Mouse (Mus musculus) adrenal gland, postnatal 14 days (tissue): ENCODE results near the gene Vmn1r32. TPM values are rescaled to one million over a fixed set of nuclear protein-coding genes. Genes with fewer than 3 reads are reported as not detected.
A peak's percentile ranks its signal among the peaks of the same experiment; 100 is the strongest.

Experiments
- DNase-seq: peaks from one replicate; pipeline ENCODE4 v3.0.0; 2021; ENCODE audit warnings: mixed read lengths
- long read RNA-seq, 2 experiments: library from polyadenylated mRNA; stranded (forward); transcript quantifications; one replicate each; pipeline ENCODE4 v2.0.0; 2021
- total RNA-seq: library from RNA; stranded (reverse); gene quantifications from 2 replicates; pipeline ENCODE4 v1.2.3, GENCODE M21; 2021

Vmn1r32 gene
- total RNA-seq = not detected in 2 replicates
- long read RNA-seq, experiment 1 = 0 reads
- long read RNA-seq, experiment 2 = 0 reads

- DNase-seq = no peak
These were observed at the start of gene Vmn1r32 for GRCm38 (mm10) chr6:66559996-66560395. Gene Vmn1r32, minus strand, starts transcription at chr6:66560096.

- DNase-seq = no peak
These were observed 35.9 kb upstream of the Vmn1r32 start for GRCm38 (mm10) chr6:66595804-66596203.

GRCm38 (mm10) chr6:66535966-66536365 lies 23.9 kb downstream of the Vmn1r32 start:
- DNase-seq = no peak

DNA sequence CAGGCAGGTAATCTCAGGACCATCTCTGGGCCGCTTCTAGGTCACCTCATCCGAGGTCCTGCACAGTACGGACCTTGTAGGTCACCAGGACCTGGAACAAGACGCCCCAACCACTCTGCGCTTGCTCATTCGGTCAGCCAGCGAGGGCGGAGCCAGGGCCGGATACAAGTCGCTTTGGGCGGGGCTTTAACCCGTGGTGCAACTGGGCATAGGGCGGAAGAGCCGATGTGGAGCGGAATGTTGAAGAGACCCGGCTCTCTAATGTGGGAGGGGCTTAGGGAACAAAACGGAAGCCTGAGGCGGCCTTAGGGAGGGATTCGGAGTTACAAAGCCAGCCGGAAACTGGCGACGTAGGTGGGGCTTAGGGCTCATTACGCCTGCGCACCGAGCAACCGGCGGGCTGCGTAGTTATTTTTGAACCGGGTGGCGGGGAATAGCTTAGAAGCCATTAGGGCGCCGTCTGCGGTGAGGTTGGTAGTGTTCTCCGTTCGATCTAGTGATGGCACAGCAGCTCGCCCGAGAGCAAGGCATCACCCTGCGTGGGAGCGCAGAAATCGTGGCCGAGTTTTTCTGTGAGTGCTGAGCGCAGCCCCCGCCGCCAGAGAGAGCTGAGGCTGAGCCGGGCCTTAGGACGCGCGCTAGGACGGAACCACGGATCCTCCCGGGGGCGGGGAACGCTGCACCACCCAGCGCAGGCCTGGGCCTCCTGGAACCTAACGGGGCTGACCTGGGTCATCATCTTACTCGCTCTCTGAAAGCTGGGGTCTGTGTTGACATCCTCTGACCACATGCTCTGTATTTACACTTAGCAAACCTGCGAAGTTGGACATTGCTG lies 24.7 kb downstream of the Vmn1r32 start, which contains the start of gene Mad2l1:
Mad2l1 (plus strand) TSS at position 363 of the 835 bp plus-strand sequence.
- peak; percentile 99 for DNase-seq

DNA sequence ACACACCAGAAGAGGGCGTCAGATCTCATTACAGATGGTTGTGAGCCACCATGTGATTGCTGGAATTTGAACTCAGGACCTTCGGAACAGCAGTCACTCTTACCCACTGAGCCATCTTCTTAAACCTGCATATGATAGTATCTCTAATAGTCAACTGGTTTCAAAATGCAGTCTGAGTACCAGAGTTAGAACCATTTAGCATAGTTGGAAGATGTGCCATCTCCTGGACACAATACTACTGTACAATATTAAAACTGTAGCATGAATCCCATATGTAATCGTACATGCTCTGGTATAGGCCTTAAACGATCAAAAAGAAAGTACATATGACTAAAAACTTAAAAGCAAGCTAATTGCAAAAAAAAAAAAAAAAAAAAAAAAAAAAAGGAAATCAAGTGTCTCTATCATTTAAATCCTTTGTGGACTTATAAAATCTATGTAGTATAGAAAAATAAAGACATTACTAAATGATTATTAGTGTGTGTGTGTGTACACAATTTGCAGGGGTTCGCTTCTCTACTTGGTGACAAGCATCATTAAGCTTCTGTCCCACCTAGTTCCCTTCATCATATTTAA lies 25.4 kb downstream of the Vmn1r32 start:
- no peak for DNase-seq

DNA sequence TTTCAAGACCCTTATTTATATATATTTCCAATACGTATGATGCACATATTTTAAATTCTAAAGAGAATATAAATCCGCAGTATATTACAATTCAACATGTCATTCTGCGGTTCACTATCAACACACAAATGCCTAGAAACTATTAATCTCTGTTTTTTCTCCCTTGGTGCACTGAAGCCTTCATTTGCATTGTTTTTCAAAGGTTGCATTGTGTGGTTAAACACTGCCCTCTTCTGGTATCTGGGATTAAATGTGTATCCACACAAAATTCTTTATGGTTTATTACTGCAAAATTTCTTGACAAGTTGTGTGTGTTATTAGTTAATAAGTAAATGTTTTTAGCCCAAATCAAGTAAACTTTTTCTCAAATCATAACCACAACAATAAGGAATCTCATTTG lies 26.7 kb downstream of the Vmn1r32 start:
- peak; percentile 36 for DNase-seq

- no peak for DNase-seq
These were observed 31.5 kb downstream of the Vmn1r32 start for GRCm38 (mm10) chr6:66528386-66528785.

DNA sequence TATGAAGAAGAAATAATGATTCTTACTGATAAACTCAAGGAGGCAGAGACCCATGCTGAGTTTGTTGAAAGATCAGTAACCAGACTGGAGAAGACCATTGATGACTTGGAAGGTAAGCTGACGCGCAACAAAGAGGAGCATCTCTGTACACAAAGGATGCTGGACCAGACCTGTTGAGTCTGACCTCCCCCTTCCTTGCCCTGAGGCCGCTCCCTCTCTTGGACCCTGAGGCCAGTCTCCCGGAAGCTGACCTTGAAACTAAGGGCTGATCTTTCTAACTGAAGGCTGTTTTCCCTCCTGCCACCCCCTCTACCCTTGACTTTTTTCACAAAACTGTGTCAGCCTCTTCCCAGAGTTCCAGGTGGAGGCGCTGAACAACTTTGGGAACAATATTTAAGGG lies 43.5 kb downstream of the Vmn1r32 start:
- DNase-seq = no peak

Other genes with a start within 250 kb of the Vmn1r32 start
- gene Mad2l1, start 24.7 kb downstream of the Vmn1r32 start, total RNA-seq = 17.2 and 17.3 TPM in 2 replicates
- gene Vmn1r33, start 58.2 kb upstream of the Vmn1r32 start, total RNA-seq = not detected in 2 replicates
- gene Vmn1r34, start 83.8 kb upstream of the Vmn1r32 start, total RNA-seq = not detected in 2 replicates
- not detected in 2 replicates for gene Vmn1r35, start 125.8 kb upstream of the Vmn1r32 start, total RNA-seq
- gene Vmn1r36, start 159.1 kb upstream of the Vmn1r32 start, total RNA-seq = not detected in 2 replicates
- not detected in 2 replicates for gene Vmn1r37, start 169.3 kb upstream of the Vmn1r32 start, total RNA-seq
- not detected in 2 replicates for gene Vmn1r38, start 222.5 kb upstream of the Vmn1r32 start, total RNA-seq